Mouse (Mus musculus) ES-Bruce4 (cell line): ENCODE results near the gene Kcnj4. TPM values are rescaled to one million over a fixed set of nuclear protein-coding genes. Genes with fewer than 3 reads are reported as not detected.
A peak's percentile ranks its signal among the peaks of the same experiment; 100 is the strongest.

ENCODE experiments used
- H3K27ac ChIP-seq: 2 replicates; pipeline ENCODE4 v1.5.1; 2012; ENCODE audit warnings: low read length, inconsistent platforms; ENCODE audit not compliant: insufficient read depth
- H3K27me3 ChIP-seq: 2 replicates; pipeline ENCODE4 v1.6.1; 2012; ENCODE audit warnings: mild to moderate bottlenecking, low read length, inconsistent platforms; ENCODE audit not compliant: control insufficient read depth, poor library complexity, insufficient read depth, severe bottlenecking
- H3K36me3 ChIP-seq: 2 replicates; pipeline ENCODE4 v1.6.1; 2012; ENCODE audit warnings: inconsistent platforms, mild to moderate bottlenecking, low read length, moderate library complexity; ENCODE audit not compliant: control insufficient read depth, poor library complexity, insufficient read depth, severe bottlenecking
- H3K4me1 ChIP-seq: one replicate; pipeline ENCODE4 v1.8.1; 2011; ENCODE audit warnings: low read length; ENCODE audit not compliant: control insufficient read depth, insufficient read depth
- H3K4me3 ChIP-seq: 2 replicates; pipeline ENCODE4 v1.5.1; 2011; ENCODE audit warnings: low read depth, mild to moderate bottlenecking, low read length
- H3K9ac ChIP-seq: 2 replicates; pipeline ENCODE4 v1.6.1; 2012; ENCODE audit warnings: low read depth, mild to moderate bottlenecking, inconsistent platforms; ENCODE audit not compliant: poor library complexity, severe bottlenecking
- H3K9me3 ChIP-seq: replicated peaks from 2 replicates; pipeline ENCODE4 v1.6.1; 2012; ENCODE audit warnings: mild to moderate bottlenecking, low read length, inconsistent platforms; ENCODE audit not compliant: control insufficient read depth, poor library complexity, insufficient read depth, severe bottlenecking
- CTCF ChIP-seq: IDR thresholded peaks from one replicate; pipeline ENCODE4 v1.8.1; 2011; ENCODE audit warnings: low read depth, low read length
- EP300 ChIP-seq: IDR thresholded peaks from 2 replicates; pipeline ENCODE4 v1.6.1; 2011; ENCODE audit warnings: low read depth, low read length; ENCODE audit not compliant: insufficient read depth
- POLR2A ChIP-seq: IDR thresholded peaks from one replicate; pipeline ENCODE4 v1.8.1; 2011; ENCODE audit warnings: low read length; ENCODE audit not compliant: insufficient read depth
- polyA plus RNA-seq: library from polyadenylated mRNA; stranded (reverse); fragments of >200 nt; gene quantifications from 2 replicates; pipeline ENCODE4 v1.2.4, GENCODE M21; 2011; ENCODE audit warnings: low read depth; ENCODE audit not compliant: missing spikeins, insufficient read depth, insufficient read length

The Kcnj4 gene
- polyA plus RNA-seq, 1 experiment = 4.5 TPM

DNA sequence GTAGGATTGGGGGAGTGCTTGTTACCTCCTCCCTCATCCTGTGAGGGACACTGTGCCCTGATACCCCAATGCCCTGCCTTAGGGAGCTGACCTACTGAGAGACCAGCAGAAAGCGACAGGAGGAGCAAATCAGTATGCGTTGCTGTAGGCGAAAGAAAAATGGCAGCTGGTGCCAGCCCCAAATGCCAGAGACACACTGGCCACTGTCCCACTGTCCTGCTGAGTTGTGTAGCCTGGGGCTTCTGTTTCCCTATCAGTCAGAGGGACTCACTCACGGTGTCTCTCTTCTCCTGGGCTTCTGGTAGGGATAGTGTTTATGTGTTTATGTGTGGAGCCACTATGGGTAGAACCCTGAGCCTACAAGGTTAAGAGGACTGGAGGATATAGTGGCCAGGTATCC lies 12.7 kb upstream of the Kcnj4 start:
- H3K27ac ChIP-seq = peak overlapping the region; percentile 82
- H3K36me3 ChIP-seq = no peaks in the 10 kb centered on the region
- H3K4me1 ChIP-seq = peaks cover 2% of the 10 kb centered on the region
- H3K9ac ChIP-seq = peak overlapping the region; percentile 58; the same call in 1 of the 2 replicates
- peak overlapping the region; percentile 3; the same call in 1 of the 2 replicates for H3K4me3 ChIP-seq
- no peak for TF ChIP-seq POLR2A
- no peak for TF ChIP-seq EP300
- no peak for TF ChIP-seq CTCF
- no peaks in the 10 kb centered on the region for H3K27me3 ChIP-seq
- H3K9me3 ChIP-seq = no peaks in the 10 kb centered on the region

DNA sequence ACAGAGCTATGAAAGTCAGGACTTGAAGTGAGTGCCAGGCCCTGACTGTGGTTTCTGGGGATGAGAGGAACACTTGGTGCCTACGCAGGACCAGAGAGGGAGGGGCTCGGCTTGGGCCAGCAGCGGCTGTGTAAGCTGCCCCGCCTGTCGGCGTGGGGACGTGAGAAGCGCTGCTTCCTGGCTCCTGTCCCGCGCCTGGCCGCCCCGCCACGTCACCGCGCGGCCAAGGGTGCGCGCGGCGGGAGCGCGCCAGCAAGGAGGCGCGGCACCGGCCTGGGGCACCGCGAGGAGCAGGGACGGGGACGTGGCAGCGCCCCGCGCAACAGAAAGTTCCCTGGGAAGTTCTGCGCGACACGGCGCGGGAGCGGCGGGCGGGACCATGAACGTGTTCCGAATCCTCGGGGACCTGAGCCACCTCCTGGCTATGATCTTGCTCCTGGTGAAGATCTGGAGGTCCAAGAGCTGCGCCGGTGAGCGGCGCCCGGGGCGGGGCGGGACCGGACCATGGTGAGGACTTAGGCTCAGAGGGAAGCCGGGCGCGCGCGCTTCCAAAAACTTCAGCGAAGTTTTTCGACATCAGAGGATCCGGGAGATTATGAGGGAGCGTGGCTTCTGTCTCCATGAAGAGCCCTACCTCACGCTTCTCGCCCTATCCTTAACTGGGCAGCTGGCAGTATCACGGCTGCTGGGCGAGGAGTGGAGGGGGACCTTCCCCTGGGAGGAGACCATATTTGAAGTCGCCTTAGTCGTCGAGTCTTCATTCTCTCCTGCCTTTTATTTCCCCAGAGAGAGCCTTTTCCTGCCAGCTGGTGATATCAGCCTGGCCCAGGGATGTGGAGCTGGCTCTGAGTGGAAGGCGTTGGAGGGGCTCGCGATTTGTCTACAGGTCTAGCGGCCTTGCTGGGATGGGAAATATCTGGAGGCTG lies 11.4 kb upstream of the Kcnj4 start, which contains the start of gene Kdelr3:
Gene Kdelr3, plus strand, starts transcription at position 241 of the 926 bp plus-strand sequence.
- H3K9ac ChIP-seq = peak within 1 kb of the TSS; percentile 58
- H3K4me3 ChIP-seq = peak within 1 kb of the TSS; percentile 77
- H3K27me3 ChIP-seq = no peaks in the 10 kb centered on the region
- H3K36me3 ChIP-seq = no peaks in the 10 kb centered on the region
- no peak for TF ChIP-seq EP300
- TF ChIP-seq POLR2A = no peak
- no peak for TF ChIP-seq CTCF
- H3K4me1 ChIP-seq = peaks cover 2% of the 10 kb centered on the region
- no peaks in the 10 kb centered on the region for H3K9me3 ChIP-seq
- no peak within 1 kb of the TSS for H3K27ac ChIP-seq

DNA sequence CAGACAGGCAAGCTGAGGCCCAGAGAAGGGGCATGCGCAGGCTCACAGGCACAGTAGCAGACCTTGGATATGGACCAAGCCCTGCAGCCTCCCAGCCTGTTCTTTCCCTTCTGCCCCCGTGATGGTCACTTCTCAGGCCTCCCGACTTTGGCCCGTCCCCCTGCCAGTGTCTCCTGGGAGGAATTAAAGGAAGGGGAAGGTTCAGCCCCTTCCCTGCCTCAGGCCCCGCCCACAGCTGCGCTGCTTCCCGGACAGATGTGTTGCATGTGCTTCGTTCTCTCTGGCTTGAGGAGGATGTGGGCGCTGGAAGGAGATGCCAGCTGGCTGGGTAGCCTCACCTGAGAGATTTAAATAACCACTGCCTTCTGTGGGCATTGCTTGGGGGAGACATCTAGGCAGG lies 8.9 kb upstream of the Kcnj4 start:
- no peak overlapping the region for H3K27ac ChIP-seq
- H3K4me1 ChIP-seq = no peaks in the 10 kb centered on the region
- TF ChIP-seq CTCF = no peak
- peak; percentile 12 for TF ChIP-seq POLR2A
- H3K4me3 ChIP-seq = no peak overlapping the region
- no peak overlapping the region for H3K9ac ChIP-seq
- no peaks in the 10 kb centered on the region for H3K27me3 ChIP-seq
- no peaks in the 10 kb centered on the region for H3K36me3 ChIP-seq
- H3K9me3 ChIP-seq = no peaks in the 10 kb centered on the region

DNA sequence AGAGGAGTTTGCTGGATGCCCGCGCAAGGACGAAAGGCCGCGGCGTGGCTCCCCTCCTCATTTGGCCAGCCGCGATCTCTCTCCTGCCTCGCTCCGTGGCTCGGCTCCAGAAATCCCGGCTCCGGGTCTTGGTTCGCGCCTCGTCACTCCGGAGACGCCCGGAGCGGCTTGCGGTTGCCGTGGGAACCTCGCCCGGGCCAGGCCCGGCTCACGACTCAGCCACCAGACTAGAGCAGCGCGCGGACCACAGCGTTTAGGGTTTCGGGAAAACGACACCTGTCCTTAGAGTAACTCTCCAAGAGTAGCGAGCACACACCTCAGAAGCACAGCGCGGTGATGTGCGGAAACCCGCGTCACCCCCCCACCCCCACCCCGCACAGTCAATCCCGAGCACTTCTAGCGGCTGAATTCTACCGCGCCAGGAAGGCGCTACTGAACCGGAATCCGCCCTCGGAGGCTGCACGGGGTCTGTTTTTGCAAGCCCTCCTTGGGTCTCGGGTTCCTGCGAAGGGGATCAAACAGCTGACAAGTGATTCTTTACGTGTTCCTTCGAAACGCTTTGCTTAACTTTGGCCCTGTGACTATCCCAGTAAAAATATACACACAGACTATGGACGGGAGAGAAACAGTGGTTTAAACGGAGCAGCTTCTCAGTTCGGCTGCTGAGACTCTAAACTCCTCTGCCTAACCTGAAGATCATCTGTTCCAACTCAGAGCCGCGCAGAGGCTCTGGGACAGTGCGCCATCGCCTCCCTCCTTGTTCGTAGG lies 6.7 kb upstream of the Kcnj4 start:
- H3K36me3 ChIP-seq = no peaks in the 10 kb centered on the region
- H3K9me3 ChIP-seq = no peaks in the 10 kb centered on the region
- no peaks in the 10 kb centered on the region for H3K4me1 ChIP-seq
- H3K27me3 ChIP-seq = no peaks in the 10 kb centered on the region
- 0 out of 2 replicates have a peak overlapping the region, but pooled peaks have one; percentile 5 for H3K9ac ChIP-seq
- no peak for TF ChIP-seq POLR2A
- TF ChIP-seq CTCF = no peak
- no peak for TF ChIP-seq EP300
- peak overlapping the region; percentile 48 for H3K4me3 ChIP-seq
- no peak overlapping the region for H3K27ac ChIP-seq

DNA sequence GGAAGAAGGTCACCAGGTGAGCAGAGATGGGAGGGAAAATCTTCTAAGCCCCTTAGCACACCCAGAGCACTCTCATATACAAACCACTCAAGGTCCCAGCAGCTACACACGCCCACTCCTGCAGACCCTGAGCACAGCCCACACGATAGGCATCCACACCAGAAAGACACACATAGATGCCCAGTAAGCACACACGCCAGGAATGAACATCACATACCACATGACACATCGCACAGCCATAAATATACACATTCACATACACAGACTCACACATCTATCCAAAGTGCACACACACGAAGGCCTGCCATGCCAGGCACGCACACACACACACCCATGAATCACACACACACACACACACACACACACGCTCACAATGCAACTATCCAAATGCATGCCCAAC lies 5.4 kb upstream of the Kcnj4 start:
- no peaks in the 10 kb centered on the region for H3K36me3 ChIP-seq
- H3K4me3 ChIP-seq = no peak overlapping the region
- no peaks in the 10 kb centered on the region for H3K27me3 ChIP-seq
- H3K9me3 ChIP-seq = no peaks in the 10 kb centered on the region
- H3K4me1 ChIP-seq = peaks cover 2% of the 10 kb centered on the region
- TF ChIP-seq CTCF (no peak), EP300 (no peak), POLR2A (no peak)
- no peak overlapping the region for H3K9ac ChIP-seq
- no peak overlapping the region for H3K27ac ChIP-seq

DNA sequence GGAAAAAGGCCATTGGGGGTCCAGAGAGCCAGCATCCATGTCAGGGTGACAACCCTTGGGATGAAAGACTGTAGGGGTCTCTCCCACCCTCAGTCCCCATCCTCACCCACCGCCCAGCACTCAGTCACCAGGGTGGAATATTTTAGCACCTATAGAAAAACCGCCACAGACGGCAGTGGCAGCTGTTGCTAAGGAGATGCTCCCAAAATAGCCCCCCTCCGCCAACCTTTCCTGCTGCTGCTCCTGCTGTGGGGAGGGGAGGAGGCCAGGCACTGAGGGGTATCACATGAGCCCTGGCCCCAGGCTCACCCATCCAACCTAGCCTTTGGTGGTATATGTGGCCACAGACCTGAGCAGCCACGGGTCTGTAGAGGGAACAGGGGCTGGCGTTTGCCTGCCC lies 5.0 kb upstream of the Kcnj4 start:
- peaks cover 2% of the 10 kb centered on the region for H3K4me1 ChIP-seq

More for the DNA sequence above, 5.0 kb upstream of the Kcnj4 start:
- Histone ChIP-seq H3K9ac (no peak overlapping the region), H3K4me3 (no peak overlapping the region), H3K27me3 (no peaks in the 10 kb centered on the region), H3K9me3 (no peaks in the 10 kb centered on the region), H3K27ac (no peak overlapping the region), H3K36me3 (no peaks in the 10 kb centered on the region)
- no peak for TF ChIP-seq POLR2A
- no peak for TF ChIP-seq EP300
- TF ChIP-seq CTCF = no peak
